Mouse (Mus musculus) lung, postnatal 25 days (tissue): ENCODE measurements around the gene Olfr354.

Experiments used
- DNase-seq: peaks from one replicate; pipeline ENCODE4 v3.0.0; 2022; ENCODE audit warnings: low spot score

The Olfr354 gene

DNA sequence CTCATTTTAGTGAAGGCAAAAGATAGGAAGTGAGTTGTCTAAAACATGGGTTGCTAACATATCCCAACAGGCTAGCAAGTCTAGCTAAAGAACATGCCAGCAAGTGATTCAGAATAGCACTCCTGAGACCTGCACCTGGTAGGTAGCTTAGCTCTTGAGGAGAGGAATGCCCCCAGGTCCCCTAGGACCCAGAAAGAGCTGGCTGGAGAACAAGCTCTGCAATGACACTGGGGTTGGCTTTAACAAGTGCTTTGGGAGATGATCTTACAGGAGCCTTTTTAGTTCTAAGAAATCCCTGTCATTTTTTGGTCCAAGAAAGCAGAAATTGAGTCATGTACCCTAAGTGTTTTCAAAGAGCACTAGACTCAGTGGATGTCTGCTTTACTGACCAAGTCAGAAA lies at the start of gene Olfr354:
Gene Olfr354 (plus strand): TSS at position 301 of the 400 bp plus-strand sequence.
- no peak for DNase-seq

DNA sequence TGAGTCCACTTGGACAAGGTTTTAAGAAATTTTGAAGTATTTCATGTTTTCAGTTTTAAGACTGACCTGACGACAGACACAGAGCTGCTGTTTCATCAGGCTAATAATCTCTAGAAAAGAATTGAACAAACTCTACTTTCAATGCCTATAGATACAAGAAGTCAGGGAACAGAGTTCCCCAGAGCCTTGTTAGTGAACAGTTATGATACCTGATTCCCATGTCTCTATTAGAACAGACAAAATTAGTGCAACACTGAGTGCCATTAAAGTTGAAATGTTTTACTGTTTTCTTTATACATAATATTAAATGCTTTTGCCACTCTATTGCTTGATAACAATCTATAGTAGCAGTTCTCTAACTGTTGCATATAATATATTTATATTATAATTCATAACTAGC lies 42.9 kb upstream of the Olfr354 start, which contains the start of gene Olfr351:
Gene Olfr351 (minus strand): TSS at position 101 of the 400 bp plus-strand sequence.
- DNase-seq: no peak

DNA sequence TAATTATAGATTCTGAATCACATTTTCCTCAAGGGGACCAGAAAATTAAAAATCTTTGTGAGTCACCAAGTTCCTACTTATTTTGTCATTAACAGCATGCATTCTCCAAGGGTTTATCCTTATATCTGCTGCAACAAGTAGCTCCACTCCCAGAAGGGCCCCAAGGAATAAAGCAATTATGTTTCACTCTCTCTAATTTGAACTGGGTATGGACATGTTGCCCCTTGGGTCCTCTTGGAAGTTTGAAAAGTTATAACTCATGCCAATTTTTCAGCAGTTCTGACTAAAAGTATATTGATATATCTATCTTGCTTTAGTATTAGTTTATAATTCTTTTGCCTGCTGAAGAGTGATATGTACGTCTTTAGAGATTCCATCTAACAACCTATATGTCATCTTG lies 37.3 kb upstream of the Olfr354 start, which contains the start of gene Olfr352:
Gene Olfr352 (plus strand): TSS at position 301 of the 400 bp plus-strand sequence.
- DNase-seq: no peak

DNA sequence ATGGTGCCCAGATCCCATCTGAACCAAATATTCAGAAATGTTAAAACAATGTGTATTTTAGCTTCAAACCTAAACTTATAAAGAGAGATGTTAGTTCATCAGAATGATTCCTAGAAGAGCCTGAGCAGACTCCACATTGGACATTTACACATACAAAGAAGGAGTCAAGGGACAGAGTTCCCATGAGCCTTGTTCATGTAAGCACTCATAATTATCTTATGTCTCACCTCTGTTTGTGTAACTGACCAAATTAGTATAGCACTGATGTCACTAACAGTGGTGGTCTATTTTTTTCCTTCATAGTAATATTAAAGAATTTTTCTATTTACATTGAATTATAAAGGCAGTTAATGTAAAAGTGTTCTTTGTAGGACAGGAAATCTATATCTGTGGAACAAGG lies 12.6 kb upstream of the Olfr354 start, which contains the start of gene Olfr353:
Gene Olfr353 (minus strand): TSS at position 101 of the 400 bp plus-strand sequence.
- DNase-seq: no peak

DNA sequence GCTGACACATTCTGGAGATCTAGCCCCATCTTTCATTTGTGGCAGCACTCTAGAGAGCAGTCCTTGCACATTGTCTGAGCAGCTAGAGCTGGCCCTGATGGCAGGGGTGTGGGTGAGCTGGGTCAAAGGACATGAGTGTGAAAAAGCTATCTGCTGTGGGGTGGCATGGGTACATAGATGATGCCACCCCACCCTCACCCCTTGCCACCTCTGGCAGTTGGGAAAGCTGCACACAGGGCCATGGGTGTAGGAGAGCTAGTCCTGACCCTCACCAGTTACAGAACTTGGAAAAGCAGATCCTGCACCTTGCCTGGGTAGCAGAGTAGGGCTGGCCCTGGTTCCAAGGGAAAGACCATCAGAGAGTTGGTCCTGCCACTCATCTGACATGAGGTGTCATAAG lies 8.4 kb upstream of the Olfr354 start:
- no peak for DNase-seq

DNA sequence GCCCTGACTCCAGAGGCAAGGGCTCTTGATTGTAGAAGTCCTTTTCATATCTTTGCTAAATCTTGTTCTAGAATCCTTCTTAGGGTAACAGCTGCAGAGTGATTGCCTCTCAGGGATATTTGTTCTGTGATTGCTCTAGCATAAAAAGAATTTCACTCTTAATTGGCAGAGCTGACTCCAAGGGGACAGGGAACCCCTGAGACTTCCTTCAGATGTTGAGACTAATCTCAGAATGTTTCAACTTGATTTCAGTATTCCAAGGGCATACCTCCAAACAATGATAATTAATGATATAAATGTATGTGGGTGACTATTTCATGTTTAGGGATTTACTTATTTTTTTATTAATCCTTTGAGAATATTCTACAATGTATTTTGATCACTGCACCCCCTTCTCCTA lies 23.3 kb downstream of the Olfr354 start, which contains the start of gene Olfr355:
Gene Olfr355 (minus strand): TSS at position 101 of the 400 bp plus-strand sequence.
- no peak for DNase-seq

DNA sequence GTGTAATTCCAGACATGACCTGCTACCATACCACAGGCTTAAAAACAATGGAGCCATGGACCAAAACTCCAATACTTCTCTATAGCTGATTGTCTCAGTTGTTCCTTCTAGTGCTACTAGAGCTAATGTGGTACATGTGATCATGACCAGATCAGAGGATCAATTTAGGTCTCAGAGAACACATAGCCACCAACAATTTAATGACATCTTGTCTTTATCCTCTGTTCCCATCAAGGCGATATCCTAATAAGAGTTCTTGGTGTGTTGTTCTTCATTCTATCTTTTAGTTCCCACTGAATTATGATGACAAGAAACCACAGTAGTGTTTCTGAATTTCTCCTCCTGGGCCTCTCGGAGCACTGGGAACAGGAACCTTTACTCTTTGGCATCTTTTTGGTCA lies 31.3 kb downstream of the Olfr354 start, which contains the start of gene Olfr356:
Gene Olfr356 (plus strand): TSS at position 301 of the 400 bp plus-strand sequence.
- DNase-seq: no peak
